Mouse (Mus musculus) neural tube, embryonic 13.5 days (tissue): Measurements from ENCODE around the gene Dct. TPM values are rescaled to one million over a fixed set of nuclear protein-coding genes. Genes with fewer than 3 reads are reported as not detected.

Experiments
- ATAC-seq: fragments of 200-750 bp; cut with Nextera tagmentation; 2 replicates; pipeline ENCODE4 v1.8.0; 2017; ENCODE audit warnings: low read depth, mild to moderate bottlenecking, moderate TSS enrichment, moderate library complexity
- H3K27ac ChIP-seq: fragments of 300-500 bp; sonication (generic); replicated peaks from 2 replicates; pipeline ENCODE4 v1.5.1; 2015; ENCODE audit warnings: moderate library complexity, mild to moderate bottlenecking, inconsistent platforms
- H3K27me3 ChIP-seq: fragments of 300-500 bp; sonication (generic); 2 replicates; pipeline ENCODE4 v1.6.1; 2015; ENCODE audit warnings: mild to moderate bottlenecking, inconsistent platforms
- H3K36me3 ChIP-seq: fragments of 300-500 bp; sonication (generic); 2 replicates; pipeline ENCODE4 v1.6.1; 2015; ENCODE audit warnings: mild to moderate bottlenecking, inconsistent platforms
- H3K4me1 ChIP-seq: fragments of 300-500 bp; sonication (generic); replicated peaks from 2 replicates; pipeline ENCODE4 v1.6.1; 2015; ENCODE audit warnings: inconsistent platforms
- H3K4me2 ChIP-seq: fragments of 300-500 bp; sonication (generic); 2 replicates; pipeline ENCODE4 v1.6.1; 2015; ENCODE audit warnings: inconsistent platforms, mild to moderate bottlenecking, moderate library complexity
- H3K4me3 ChIP-seq: fragments of 300-500 bp; sonication (generic); 2 replicates; pipeline ENCODE4 v1.5.1; 2015; ENCODE audit warnings: mild to moderate bottlenecking, inconsistent platforms
- H3K9ac ChIP-seq: fragments of 300-500 bp; sonication (generic); 2 replicates; pipeline ENCODE4 v1.6.1; 2015; ENCODE audit warnings: moderate library complexity, mild to moderate bottlenecking, inconsistent platforms
- H3K9me3 ChIP-seq: fragments of 300-500 bp; sonication (generic); 2 replicates; pipeline ENCODE4 v1.6.1; 2016; ENCODE audit warnings: inconsistent platforms
- WGBS: fragments of 180-500 bp; shearing (Covaris S2); methylation state at CpG from one replicate; pipeline ENCODE4 v1.1.7; 2015; 5-methylcytosine and 5-hydroxymethylcytosine counted together
- polyA plus RNA-seq: library from polyadenylated mRNA; unstranded; fragments of >200 nt; fragmentation: Nextera tagmentation; extraction: Ambion mirVana; gene quantifications from 2 replicates; pipeline ENCODE4 v1.2.1, GENCODE M21; 2015

The Dct gene
- 0.50 and 1.2 TPM in 2 replicates for polyA plus RNA-seq

DNA sequence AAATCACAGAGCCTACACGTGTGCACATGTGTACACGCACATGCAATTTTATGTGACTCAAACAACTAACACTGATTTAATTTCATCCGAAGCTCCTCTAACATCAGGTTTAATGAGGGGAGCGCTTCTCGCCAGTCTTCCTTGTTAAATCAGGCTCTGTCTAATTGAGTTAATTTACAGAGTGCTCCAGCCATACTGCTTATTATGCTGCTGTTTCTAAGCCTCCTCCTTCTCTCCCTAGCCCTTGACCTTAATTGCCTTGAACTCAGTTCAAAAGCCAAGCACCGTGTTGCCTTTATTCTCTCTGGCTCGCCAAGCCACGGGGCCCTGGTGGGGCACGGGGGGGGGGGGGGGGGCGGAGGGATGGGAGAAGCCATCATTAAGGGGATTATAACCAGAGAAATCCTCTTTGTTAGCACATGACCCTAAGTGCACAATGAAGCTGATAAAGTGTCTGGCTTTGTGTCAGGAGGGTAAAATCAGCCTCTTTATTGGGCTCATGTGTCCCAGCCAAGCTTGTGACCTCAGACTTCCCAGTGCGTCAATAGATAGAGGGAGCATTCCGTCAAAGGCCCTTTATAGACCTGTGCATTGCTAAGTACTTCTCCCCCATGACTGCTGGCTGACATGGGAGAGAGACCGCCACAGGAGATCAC lies at the start of gene Dct:
Gene Dct (minus strand): TSS at position 270 of the 656 bp plus-strand sequence.
- peak; percentile 78 for ATAC-seq
- H3K4me1 ChIP-seq, result peaks cover 33% of the 10 kb centered on the region
- WGBS, result 9% methylated on average over 13 of the region's 13 CpGs
- no peaks in the 10 kb centered on the region for H3K9me3 ChIP-seq
- H3K36me3 ChIP-seq, result no peaks in the 10 kb centered on the region
- H3K4me2 ChIP-seq, result peak within 1 kb of the TSS; percentile 22; the same call in 1 of the 2 replicates
- 0 out of 2 replicates have a peak within 1 kb of the TSS, but pooled peaks have one; percentile 28 for H3K27ac ChIP-seq
- H3K9ac ChIP-seq, result no peak within 1 kb of the TSS
- H3K4me3 ChIP-seq, result no peak within 1 kb of the TSS
- H3K27me3 ChIP-seq, result peaks cover 50% of the 10 kb centered on the region

DNA sequence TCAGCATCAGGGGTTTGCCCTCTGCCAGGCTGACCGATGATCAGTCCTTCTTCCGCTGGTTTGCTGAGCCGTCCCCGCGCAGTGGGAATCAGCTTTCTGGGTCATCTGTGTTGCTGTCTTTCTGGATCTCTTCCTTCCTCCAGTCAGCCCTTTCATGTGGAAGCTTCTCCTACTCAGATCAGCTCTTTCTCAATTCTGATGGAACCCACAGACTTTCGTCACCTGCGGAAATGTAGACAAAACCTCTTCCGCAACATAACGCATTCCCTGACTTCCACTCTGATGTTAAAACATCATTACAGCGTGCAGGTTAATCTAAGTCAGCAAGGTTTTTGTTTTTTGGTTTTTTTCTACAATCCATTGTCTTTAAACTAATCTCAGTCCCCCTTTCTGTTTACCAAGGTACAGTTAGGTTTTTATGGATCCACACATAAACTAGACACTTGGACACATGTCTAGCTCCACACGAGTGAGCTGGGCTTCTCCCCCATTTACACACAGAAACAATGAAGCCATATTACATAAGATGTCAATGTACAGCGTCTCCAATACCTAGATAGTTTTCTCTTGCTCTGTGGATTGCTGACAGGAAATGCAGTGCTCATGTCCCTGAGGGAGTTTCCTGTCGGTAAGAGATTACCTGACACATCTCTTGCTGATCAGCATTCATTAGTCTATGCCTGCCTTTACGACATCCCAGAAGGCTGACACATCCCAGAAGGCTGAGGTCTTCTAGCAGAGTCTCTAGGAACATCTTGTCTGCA lies 49.4 kb upstream of the Dct start:
- Histone ChIP-seq H3K9me3 (no peaks in the 10 kb centered on the region), H3K4me3 (no peak overlapping the region), H3K36me3 (no peaks in the 10 kb centered on the region), H3K4me2 (no peak overlapping the region), H3K4me1 (no peaks in the 10 kb centered on the region), H3K9ac (no peak overlapping the region), H3K27me3 (no peaks in the 10 kb centered on the region), H3K27ac (no peak overlapping the region)
- WGBS, result 87% methylated on average over 14 of the region's 14 CpGs
- ATAC-seq, result no peak

DNA sequence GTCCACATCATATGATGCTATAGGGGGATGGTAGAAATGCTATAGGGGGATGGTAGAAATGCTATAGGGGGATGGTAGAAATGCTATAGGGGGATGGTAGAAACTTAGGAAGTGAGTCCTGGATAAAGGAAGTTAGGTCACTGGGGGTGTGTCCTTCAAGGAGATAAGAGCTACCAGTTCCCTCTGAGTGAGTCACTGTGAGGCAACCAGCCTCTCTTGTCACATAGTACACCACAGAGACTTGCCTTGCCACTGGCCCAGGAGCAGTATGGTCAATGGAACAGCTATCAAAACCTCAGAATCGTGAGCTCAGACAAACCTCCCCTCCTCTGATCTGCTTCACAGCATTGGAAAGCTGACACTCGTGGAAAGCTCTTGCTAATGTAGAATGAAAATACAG lies 46.2 kb upstream of the Dct start:
- 81% methylated on average over 2 of the region's 2 CpGs for WGBS

DNA sequence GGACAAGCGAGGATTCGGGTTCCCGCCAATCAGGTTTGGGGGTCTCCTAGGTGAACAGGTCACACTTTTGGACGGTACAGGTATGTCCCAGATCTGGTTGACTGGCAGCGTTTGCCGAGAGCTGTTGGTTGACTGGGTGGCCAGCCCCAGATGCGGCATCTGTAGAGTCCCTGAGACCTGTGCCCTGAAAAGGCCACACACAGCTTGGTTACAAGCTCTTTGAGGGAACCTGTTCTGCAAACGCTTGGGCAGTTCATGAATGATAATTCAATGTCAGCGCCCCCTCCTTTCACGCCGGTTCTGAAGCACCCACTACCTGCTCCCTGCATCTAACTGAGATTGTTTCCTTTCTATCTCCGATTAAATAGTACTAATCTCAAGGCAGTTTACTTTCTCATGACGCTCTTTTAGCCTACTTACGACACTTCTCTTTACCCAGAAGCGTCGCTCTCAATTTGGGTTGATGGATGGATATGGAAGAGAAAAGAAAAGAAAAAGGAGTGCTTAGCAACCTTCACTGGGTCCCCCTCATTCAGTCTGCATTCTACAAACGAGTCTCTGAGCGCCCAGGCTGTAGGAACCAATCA lies 37.9 kb upstream of the Dct start:
- Histone ChIP-seq H3K4me3 (peak overlapping the region; percentile 55), H3K9ac (peak overlapping the region; percentile 73), H3K4me1 (peaks cover 12% of the 10 kb centered on the region), H3K27ac (peak overlapping the region; percentile 10; the same call in 1 of the 2 replicates), H3K4me2 (peak overlapping the region; percentile 57), H3K9me3 (no peaks in the 10 kb centered on the region), H3K27me3 (no peaks in the 10 kb centered on the region), H3K36me3 (no peaks in the 10 kb centered on the region)
- under 1% methylated on average over 18 of the region's 18 CpGs for WGBS
- peak; percentile 51 for ATAC-seq

More for the DNA sequence above, 46.2 kb upstream of the Dct start:
- no peaks in the 10 kb centered on the region for H3K27me3 ChIP-seq
- H3K9ac ChIP-seq, result no peak overlapping the region
- no peaks in the 10 kb centered on the region for H3K9me3 ChIP-seq
- no peak overlapping the region for H3K27ac ChIP-seq
- H3K4me2 ChIP-seq, result no peak overlapping the region
- no peaks in the 10 kb centered on the region for H3K4me1 ChIP-seq
- no peak for ATAC-seq
- H3K4me3 ChIP-seq, result no peak overlapping the region
- H3K36me3 ChIP-seq, result no peaks in the 10 kb centered on the region

DNA sequence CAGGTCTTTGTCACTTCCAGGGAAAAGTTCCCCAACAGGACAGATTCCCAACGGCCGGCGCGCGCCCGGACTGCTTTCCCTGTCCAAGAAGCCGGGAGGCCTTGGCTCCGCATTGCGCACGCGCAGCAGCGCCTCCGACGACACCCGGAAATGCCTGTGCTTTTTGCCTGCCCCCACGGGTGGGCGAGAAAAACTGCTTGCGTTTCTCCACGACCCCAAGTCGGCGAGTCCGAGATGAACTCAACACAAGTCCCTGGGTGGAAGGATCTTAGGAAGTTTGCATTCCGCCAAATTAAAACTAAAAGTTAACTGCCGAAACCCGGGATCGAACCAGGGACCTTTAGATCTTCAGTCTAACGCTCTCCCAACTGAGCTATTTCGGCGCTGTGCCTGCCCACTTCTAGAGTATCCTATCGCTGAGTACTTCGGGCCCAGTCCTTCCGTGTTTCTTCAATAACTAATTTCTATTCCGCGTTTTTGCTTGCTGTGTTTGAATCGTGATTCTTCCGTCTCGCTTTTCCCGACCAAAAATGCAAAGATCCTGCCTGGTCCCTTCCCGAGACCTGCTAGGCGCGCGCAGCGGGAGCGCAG lies 37.3 kb upstream of the Dct start:
- Histone ChIP-seq H3K36me3 (no peaks in the 10 kb centered on the region), H3K4me3 (peak overlapping the region; percentile 55), H3K27ac (peak overlapping the region; percentile 73), H3K4me2 (peak overlapping the region; percentile 57), H3K4me1 (peaks cover 12% of the 10 kb centered on the region), H3K9me3 (no peaks in the 10 kb centered on the region), H3K27me3 (no peaks in the 10 kb centered on the region), H3K9ac (peak overlapping the region; percentile 73)
- ATAC-seq, result peak; percentile 79
- under 1% methylated on average over 44 of the region's 44 CpGs for WGBS

DNA sequence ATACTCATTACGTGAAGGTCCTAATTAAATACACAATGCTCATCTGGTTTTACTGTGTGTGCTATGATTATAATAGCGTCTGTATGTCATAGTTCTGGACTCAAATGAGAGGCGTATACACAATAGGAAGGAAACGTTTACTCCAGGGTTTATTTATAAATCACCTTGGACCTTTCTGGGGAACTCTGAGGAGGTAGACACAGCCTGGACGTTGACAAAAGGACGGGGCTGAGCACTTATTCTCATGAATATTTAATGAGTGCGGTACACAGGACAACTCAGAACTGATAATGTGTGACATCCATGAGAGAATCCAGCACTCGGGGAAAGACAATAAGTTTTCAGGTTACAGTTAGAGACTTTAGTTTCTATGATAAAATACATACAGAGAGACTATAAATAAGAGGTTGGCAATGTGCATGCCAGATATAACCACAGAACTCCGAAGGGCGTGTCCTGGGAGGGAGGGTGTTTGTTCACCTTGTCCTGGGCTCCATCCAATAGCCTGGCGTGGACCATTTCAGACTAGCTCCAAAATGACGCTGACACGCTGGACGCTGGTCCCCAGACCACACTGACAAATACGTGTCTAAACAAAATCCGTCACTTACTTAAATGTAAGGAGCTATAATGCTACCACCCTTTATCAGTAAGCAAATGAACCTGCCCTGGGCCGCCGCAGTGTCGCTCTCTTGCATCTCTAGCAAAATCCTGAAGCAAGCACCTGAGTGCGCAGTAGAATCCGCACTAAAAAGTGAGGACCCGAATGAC lies 36.6 kb upstream of the Dct start:
- Histone ChIP-seq H3K4me2 (peak overlapping the region; percentile 57), H3K9ac (peak overlapping the region; percentile 73), H3K9me3 (no peaks in the 10 kb centered on the region), H3K27me3 (no peaks in the 10 kb centered on the region), H3K36me3 (no peaks in the 10 kb centered on the region), H3K4me3 (peak overlapping the region; percentile 55), H3K27ac (peak overlapping the region; percentile 73), H3K4me1 (peaks cover 12% of the 10 kb centered on the region)
- 5% methylated on average over 22 of the region's 22 CpGs for WGBS
- ATAC-seq, result peak; percentile 60

DNA sequence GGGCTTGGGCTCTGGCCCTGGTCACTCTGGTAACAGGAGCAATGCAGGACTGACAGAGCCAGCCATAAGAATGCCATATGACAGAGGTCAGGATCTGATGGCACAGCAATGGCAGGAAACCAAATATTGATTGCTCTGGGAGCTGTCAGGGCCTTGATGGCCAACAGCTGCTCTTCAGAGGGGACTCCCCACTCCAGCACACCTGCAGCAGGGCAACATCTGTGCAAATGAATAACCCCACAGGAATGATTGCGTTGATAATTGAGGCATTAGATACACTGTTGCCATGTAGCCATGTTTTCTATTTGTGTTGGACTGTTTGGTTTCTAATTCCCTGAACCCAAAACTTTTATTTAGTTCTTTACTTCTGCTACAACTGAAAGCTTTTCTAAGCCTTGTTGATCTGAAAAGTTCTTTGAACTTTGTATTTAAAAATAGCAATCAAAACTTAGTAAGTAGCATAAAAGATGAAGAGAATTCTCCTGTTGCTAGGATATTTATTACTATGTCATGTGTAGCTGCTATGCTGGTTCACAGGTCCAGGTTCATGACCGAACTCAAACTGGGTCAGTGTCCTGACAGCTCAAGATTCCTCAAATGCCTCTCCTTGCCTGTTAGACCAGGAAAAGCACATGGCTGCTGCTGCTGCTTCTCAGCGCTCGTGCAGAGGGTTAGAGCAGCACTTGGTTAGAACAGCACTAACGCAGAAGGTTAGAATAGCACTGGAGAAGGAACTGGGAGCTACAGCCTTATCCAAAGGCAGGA lies 34.4 kb upstream of the Dct start:
- no peak overlapping the region for H3K9ac ChIP-seq
- no peak for ATAC-seq
- 55% methylated on average over 5 of the region's 5 CpGs for WGBS

DNA sequence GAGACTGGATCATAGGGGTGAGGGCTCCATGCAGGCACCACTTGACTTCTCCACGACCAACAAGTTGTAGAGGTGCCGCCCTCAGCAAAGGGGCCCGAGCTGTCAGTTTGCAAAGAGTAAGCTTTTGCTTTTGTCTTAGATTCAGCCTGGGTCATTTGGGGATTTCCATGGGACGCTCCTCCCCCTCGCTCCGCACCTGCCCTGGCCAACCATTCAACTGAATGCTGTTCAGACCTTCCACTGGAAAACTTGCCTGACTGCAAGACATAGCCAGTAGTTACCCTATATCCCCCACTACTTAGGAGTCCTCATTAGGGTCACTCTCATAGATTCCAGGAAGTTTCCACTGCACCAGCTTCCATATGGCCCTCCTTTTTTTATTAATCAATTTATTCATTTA lies 31.8 kb upstream of the Dct start:
- Histone ChIP-seq H3K4me2 (no peak overlapping the region), H3K27ac (no peak overlapping the region), H3K36me3 (no peaks in the 10 kb centered on the region), H3K9ac (no peak overlapping the region), H3K9me3 (no peaks in the 10 kb centered on the region), H3K27me3 (no peaks in the 10 kb centered on the region), H3K4me3 (no peak overlapping the region), H3K4me1 (peaks cover 24% of the 10 kb centered on the region)
- no peak for ATAC-seq
- WGBS, result 85% methylated on average over 6 of the region's 6 CpGs

More for the DNA sequence above, 34.4 kb upstream of the Dct start:
- no peaks in the 10 kb centered on the region for H3K36me3 ChIP-seq
- H3K4me1 ChIP-seq, result peaks cover 12% of the 10 kb centered on the region
- no peak overlapping the region for H3K27ac ChIP-seq
- no peak overlapping the region for H3K4me3 ChIP-seq
- no peaks in the 10 kb centered on the region for H3K27me3 ChIP-seq
- no peak overlapping the region for H3K4me2 ChIP-seq
- H3K9me3 ChIP-seq, result no peaks in the 10 kb centered on the region

DNA sequence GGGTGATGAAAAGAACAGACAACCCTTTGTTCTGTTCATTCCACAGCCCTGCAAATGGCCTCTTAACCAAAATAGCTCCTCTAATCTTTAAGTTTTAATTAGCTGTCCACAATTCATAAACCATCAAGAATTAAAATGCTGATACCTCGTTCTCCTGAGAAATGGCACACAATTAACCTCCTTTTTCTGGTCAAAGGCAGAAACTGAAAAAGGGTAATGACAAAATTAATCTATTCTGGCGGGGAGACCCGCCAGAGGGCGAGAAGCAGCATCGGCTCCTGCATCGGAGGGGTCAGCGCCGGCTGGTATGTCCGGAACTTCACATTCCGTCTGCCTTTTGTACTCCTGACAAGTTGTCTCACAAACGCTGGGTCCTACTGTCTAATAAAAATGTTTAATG lies 28.6 kb upstream of the Dct start:
- Histone ChIP-seq H3K4me1 (peaks cover 12% of the 10 kb centered on the region; the same call in 1 of the 2 replicates), H3K9ac (no peak overlapping the region), H3K4me3 (no peak overlapping the region), H3K27me3 (no peaks in the 10 kb centered on the region), H3K36me3 (no peaks in the 10 kb centered on the region), H3K9me3 (no peaks in the 10 kb centered on the region), H3K27ac (no peak overlapping the region), H3K4me2 (0 out of 2 replicates have a peak overlapping the region, but pooled peaks have one; percentile 6)
- 19% methylated on average over 11 of the region's 11 CpGs for WGBS
- no peak for ATAC-seq

DNA sequence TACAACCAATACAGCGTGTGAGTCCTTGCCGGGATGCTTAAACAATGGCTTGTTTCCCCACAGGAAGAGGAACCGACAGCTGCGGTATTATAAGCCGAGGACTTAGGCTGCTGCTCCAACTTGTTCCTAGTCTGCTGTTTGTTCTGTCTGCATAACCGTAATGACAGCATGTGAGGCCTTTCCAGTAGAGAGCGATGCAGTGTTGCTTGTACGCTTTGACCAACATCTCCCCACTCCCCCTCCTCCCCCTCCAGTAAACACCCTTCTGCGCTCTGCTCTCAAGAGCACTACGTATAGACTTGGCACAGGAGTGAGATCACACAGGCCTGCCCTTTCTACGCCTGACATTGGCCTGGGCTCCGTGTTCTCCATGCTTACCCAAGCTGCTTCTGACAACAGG lies 18.1 kb upstream of the Dct start:
- WGBS, result 81% methylated on average over 12 of the region's 12 CpGs
- no peaks in the 10 kb centered on the region for H3K9me3 ChIP-seq
- ATAC-seq, result no peak

More for the DNA sequence above, 18.1 kb upstream of the Dct start:
- Histone ChIP-seq H3K4me1 (no peaks in the 10 kb centered on the region), H3K36me3 (no peaks in the 10 kb centered on the region), H3K4me3 (no peak overlapping the region), H3K27me3 (no peaks in the 10 kb centered on the region), H3K4me2 (no peak overlapping the region), H3K27ac (no peak overlapping the region), H3K9ac (no peak overlapping the region)
